Mouse (Mus musculus) lung, postnatal 0 days (tissue): ENCODE data around the gene Bach2.

Experiments used
- CTCF ChIP-seq: IDR thresholded peaks from 2 replicates; pipeline ENCODE4 v1.5.1; 2016; ENCODE audit warnings: antibody characterized with exemption, mild to moderate bottlenecking
- EP300 ChIP-seq: IDR thresholded peaks from 2 replicates; pipeline ENCODE4 v1.6.1; 2016; ENCODE audit warnings: antibody characterized with exemption, mild to moderate bottlenecking, control low read depth

GRCm38 (mm10) chr4:32251005-32251365 is 12.4 kb downstream of the Bach2 start:
- TF ChIP-seq CTCF (no peak), EP300 (no peak)
